Mouse (Mus musculus): ENCODE measurements at regions not wholly inside any gene's neighbourhood (a gene's known extent, or its start where the extent isn't known, plus 50 kb on each side); places are given as distances from the start of the nearest gene placed in this dataset.

- DNase-seq = peak; percentile 89
These were observed 56.8 kb upstream of the Cenpe start for GRCm38 (mm10) chr3:135155537-135155956.

All from retina, postnatal 1 day (tissue).